Mouse (Mus musculus) limb, embryonic 12.5 days (tissue): Measurements from ENCODE around the gene Phkg1. TPM values are rescaled to one million over a fixed set of nuclear protein-coding genes. Genes with fewer than 3 reads are reported as not detected.
"Not testable (repeated sequence)": the region's sequence is repeated elsewhere in the genome, so short reads cannot be mapped to it uniquely, and the experiment has no call there.

Experiments
- ATAC-seq: fragments of 200-750 bp; cut with Nextera tagmentation; 2 replicates; pipeline ENCODE4 v1.8.0; 2017; ENCODE audit warnings: low read depth, moderate TSS enrichment; ENCODE audit not compliant: insufficient number of reproducible peaks, insufficient read depth, low FRiP score, low TSS enrichment
- H3K27ac ChIP-seq: fragments of 300-500 bp; sonication (generic); 2 replicates; pipeline ENCODE4 v1.5.1; 2016; ENCODE audit warnings: mild to moderate bottlenecking, moderate library complexity
- H3K27me3 ChIP-seq: fragments of 300-500 bp; sonication (generic); 2 replicates; pipeline ENCODE4 v1.6.1; 2016; ENCODE audit warnings: mild to moderate bottlenecking, moderate library complexity
- H3K36me3 ChIP-seq: fragments of 300-500 bp; sonication (generic); 2 replicates; pipeline ENCODE4 v1.6.1; 2016; ENCODE audit warnings: mild to moderate bottlenecking, moderate library complexity
- H3K4me1 ChIP-seq: fragments of 300-500 bp; sonication (generic); replicated peaks from 2 replicates; pipeline ENCODE4 v1.6.1; 2016
- H3K4me2 ChIP-seq: fragments of 300-500 bp; sonication (generic); 2 replicates; pipeline ENCODE4 v1.6.1; 2016; ENCODE audit warnings: mild to moderate bottlenecking, moderate library complexity
- H3K4me3 ChIP-seq: fragments of 300-500 bp; sonication (generic); replicated peaks from 2 replicates; pipeline ENCODE4 v1.5.1; 2016; ENCODE audit warnings: mild to moderate bottlenecking
- H3K9ac ChIP-seq: fragments of 300-500 bp; sonication (generic); replicated peaks from 2 replicates; pipeline ENCODE4 v1.6.1; 2016; ENCODE audit warnings: mild to moderate bottlenecking, moderate library complexity
- H3K9me3 ChIP-seq: fragments of 300-500 bp; sonication (generic); 2 replicates; pipeline ENCODE4 v1.6.1; 2016; ENCODE audit warnings: mild to moderate bottlenecking, moderate library complexity
- WGBS: fragments of 180-500 bp; shearing (Covaris S2); methylation state at CpG from one replicate; pipeline ENCODE4 v1.1.7; 2016; 5-methylcytosine and 5-hydroxymethylcytosine counted together
- polyA plus RNA-seq: library from polyadenylated mRNA; unstranded; fragments of >200 nt; fragmentation: Nextera tagmentation; extraction: Ambion mirVana; gene quantifications from 2 replicates; pipeline ENCODE4 v1.2.1, GENCODE M21; 2016

Phkg1 gene
- polyA plus RNA-seq, 1 experiment from 2014 or later, result 0.36 TPM

- H3K36me3 ChIP-seq, result peaks cover 4% of the 10 kb centered on the region; the same call in 1 of the 2 replicates
- H3K27ac ChIP-seq, result peak within 1 kb of the TSS; percentile 57; the same call in 1 of the 2 replicates
- under 1% methylated on average over 44 of the region's 44 CpGs for WGBS
- H3K27me3 ChIP-seq, result no peaks in the 10 kb centered on the region
- H3K4me1 ChIP-seq, result peaks cover 19% of the 10 kb centered on the region
- peak within 1 kb of the TSS; percentile 63 for H3K9ac ChIP-seq
- H3K4me3 ChIP-seq, result peak within 1 kb of the TSS; percentile 69
- H3K4me2 ChIP-seq, result peak within 1 kb of the TSS; percentile 84
- H3K9me3 ChIP-seq, result no peaks in the 10 kb centered on the region
- peak; percentile 96 for ATAC-seq
Observed at GRCm38 (mm10) chr5:129895198-129896088, 2.9 kb downstream of the Phkg1 start, which contains the start of gene Zbed5. Gene Zbed5 (plus strand): TSS chr5:129895723.

DNA sequence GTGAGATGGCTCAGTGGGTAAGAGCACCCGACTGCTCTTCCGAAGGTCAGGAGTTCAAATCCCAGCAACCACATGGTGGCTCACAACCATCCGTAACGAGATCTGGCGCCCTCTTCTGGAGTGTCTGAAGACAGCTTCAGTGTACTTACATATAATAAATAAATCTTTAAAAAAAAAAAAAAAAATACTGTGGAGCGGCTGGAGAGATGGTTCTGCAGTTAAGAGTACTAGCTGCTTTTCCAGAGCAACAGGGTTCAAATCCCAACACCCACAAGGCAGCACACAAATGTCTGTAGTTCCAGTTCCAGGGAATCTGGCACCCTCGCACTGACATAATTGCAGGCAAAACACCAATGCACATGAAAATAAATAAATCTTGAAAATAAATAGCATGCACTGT is 8.0 kb downstream of the Phkg1 start:
- ATAC-seq, H3K27ac ChIP-seq: not testable (repeated sequence)
- WGBS, result 74% methylated on average over 7 of the region's 7 CpGs

DNA sequence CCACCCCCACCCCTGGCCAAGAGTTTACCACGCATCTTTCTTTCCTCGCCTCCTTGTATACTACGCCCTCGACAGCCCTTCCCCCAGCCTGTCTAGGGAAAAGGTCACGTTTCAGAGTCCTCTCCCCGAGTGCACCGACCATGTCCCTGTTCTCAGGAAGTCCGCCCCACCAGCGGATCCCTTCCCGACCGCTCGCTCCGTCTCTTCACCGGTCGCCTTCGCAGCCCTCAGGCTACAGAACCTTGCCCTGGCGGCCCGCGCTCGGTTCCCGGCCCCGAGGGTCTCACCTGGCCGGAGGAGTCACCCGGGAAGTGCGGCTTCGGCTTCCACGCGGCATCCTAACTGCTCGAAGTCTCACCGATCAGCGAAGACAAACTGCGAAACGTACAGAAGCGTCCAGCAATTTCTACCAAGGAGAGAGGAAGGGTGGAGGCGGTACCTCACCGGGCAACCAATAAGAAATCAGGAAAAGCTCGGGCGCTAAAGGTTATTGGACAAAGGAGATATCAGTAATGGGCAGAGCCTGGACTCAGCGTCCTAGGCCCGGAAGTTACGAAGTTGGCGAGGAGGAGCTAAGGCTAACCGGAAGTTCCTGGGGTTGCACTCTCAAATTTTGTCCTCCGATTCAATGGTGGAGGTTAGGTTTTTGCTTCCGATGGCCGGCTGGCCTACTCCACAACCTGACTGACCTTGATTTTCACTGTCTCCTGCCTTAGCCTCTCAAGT is 11.3 kb downstream of the Phkg1 start, which contains the start of gene Chchd2:
TSS of gene Chchd2 (minus strand) at position 560 of the 726 bp plus-strand sequence.
- H3K4me3 ChIP-seq, result peak within 1 kb of the TSS; percentile 84
- ATAC-seq, result peak; percentile 99
- WGBS, result under 1% methylated on average over 46 of the region's 46 CpGs
- H3K27ac ChIP-seq, result peak within 1 kb of the TSS; percentile 95
- H3K4me1 ChIP-seq, result peaks cover 13% of the 10 kb centered on the region
- H3K36me3 ChIP-seq, result peaks cover 28% of the 10 kb centered on the region
- no peaks in the 10 kb centered on the region for H3K27me3 ChIP-seq
- peak within 1 kb of the TSS; percentile 89 for H3K4me2 ChIP-seq
- H3K9ac ChIP-seq, result peak within 1 kb of the TSS; percentile 92
- no peaks in the 10 kb centered on the region for H3K9me3 ChIP-seq

More for the DNA sequence above, 8.0 kb downstream of the Phkg1 start:
- not testable (repeated sequence) for H3K9ac ChIP-seq, H3K27me3 ChIP-seq, H3K36me3 ChIP-seq, H3K9me3 ChIP-seq, H3K4me2 ChIP-seq, H3K4me3 ChIP-seq
- H3K4me1 ChIP-seq, result peaks cover 21% of the 10 kb centered on the region

GRCm38 (mm10) chr5:129886271-129886670 is 12.1 kb downstream of the Phkg1 start:
- peak overlapping the region; percentile 92 for H3K9ac ChIP-seq
- H3K27ac ChIP-seq, result peak overlapping the region; percentile 95; the same call in 1 of the 2 replicates
- no peaks in the 10 kb centered on the region for H3K9me3 ChIP-seq
- WGBS, result 43% methylated on average over 10 of the region's 10 CpGs
- no peaks in the 10 kb centered on the region for H3K27me3 ChIP-seq
- peaks cover 13% of the 10 kb centered on the region for H3K4me1 ChIP-seq
- H3K4me2 ChIP-seq, result peak overlapping the region; percentile 89
- ATAC-seq, result no peak
- peaks cover 36% of the 10 kb centered on the region for H3K36me3 ChIP-seq
- peak overlapping the region; percentile 84 for H3K4me3 ChIP-seq

DNA sequence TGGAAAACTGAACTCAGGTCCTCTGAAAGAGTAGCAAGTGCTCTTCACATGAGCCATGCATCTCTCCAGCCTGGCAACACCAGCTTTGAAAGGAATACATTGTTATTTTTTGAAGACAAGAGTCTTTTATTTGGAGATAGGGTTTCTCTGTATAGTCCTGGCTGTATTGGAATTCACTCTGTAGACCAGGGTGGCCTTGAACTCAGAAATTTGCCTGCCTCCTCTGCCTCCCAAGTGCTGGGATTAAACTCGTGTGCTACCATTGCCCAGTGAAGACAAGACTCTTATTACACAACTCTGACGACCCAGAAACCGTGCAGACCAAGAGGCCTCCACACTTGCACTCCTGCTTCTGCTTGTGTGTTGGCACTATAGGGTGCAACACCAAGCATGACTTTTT is 18.5 kb downstream of the Phkg1 start:
- no peak overlapping the region for H3K9ac ChIP-seq
- H3K36me3 ChIP-seq, result peaks cover 42% of the 10 kb centered on the region
- no peaks in the 10 kb centered on the region for H3K9me3 ChIP-seq
- WGBS, result 77% methylated on average over 3 of the region's 3 CpGs
- no peak overlapping the region for H3K4me2 ChIP-seq
- no peaks in the 10 kb centered on the region for H3K27me3 ChIP-seq
- no peak overlapping the region for H3K4me3 ChIP-seq
- no peak overlapping the region for H3K27ac ChIP-seq
- no peak for ATAC-seq
- no peaks in the 10 kb centered on the region for H3K4me1 ChIP-seq

DNA sequence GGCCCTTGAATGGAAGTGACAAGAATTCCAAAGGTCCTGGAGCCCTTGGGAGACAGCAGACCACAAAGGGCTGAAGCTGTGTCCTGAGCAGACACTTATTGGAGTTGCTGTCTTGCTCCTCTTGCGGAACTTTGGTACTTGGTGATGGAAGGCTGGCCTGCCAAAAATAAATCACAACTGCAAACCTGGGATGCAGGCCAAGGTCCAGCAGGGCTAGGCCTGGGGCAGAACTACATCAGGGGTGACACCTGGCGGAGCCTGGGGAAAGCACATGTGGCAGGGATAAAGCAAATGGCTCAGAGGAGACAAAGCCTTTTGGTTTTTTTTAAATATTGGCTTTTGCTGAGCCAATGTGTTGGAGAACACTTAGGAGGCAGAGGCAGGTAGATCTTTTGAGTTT is 19.4 kb downstream of the Phkg1 start:
- Histone ChIP-seq H3K4me3 (no peak overlapping the region), H3K27me3 (no peaks in the 10 kb centered on the region), H3K9ac (no peak overlapping the region), H3K4me2 (no peak overlapping the region), H3K9me3 (no peaks in the 10 kb centered on the region), H3K36me3 (peaks cover 34% of the 10 kb centered on the region), H3K27ac (no peak overlapping the region), H3K4me1 (no peaks in the 10 kb centered on the region)
- WGBS, result 55% methylated on average over 2 of the region's 2 CpGs
- no peak for ATAC-seq

- 68% methylated on average over 9 of the region's 9 CpGs for WGBS
- H3K4me3 ChIP-seq, result no peak overlapping the region
- H3K4me1 ChIP-seq, result no peaks in the 10 kb centered on the region
- H3K9ac ChIP-seq, result no peak overlapping the region
- H3K27ac ChIP-seq, result no peak overlapping the region
- no peak for ATAC-seq
- no peaks in the 10 kb centered on the region for H3K9me3 ChIP-seq
- no peak overlapping the region for H3K4me2 ChIP-seq
- peaks cover 27% of the 10 kb centered on the region for H3K36me3 ChIP-seq
- no peaks in the 10 kb centered on the region for H3K27me3 ChIP-seq
Observed at GRCm38 (mm10) chr5:129877731-129878455, 20.5 kb downstream of the Phkg1 start.

DNA sequence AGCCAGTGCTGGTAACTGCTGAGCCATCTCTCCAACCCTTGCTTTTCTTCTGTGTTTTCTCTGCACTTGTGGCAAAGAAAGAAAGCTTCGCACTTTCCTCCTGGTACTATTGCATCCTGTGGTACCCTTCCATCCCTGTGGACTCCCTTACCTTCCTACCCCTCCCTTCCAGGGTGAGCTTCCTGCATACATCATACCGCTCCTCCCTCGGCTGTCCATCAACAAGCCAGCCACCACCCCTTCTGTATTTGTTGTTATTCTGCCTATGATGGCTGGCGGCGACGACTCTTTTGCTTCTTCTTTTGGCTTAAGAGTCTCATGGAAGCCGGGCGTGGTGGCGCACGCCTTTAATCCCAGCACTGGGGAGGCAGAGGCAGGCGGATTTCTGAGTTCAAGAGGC is 23.3 kb downstream of the Phkg1 start:
- whole genome bisulfite sequencing, result 79% methylated on average over 11 of the region's 11 CpGs
- no peak overlapping the region for H3K27ac ChIP-seq
- H3K9me3 ChIP-seq, result no peaks in the 10 kb centered on the region
- ATAC-seq, result no peak
- no peak overlapping the region for H3K4me2 ChIP-seq
- H3K27me3 ChIP-seq, result no peaks in the 10 kb centered on the region
- no peaks in the 10 kb centered on the region for H3K4me1 ChIP-seq
- no peak overlapping the region for H3K9ac ChIP-seq
- H3K4me3 ChIP-seq, result no peak overlapping the region
- peaks cover 2% of the 10 kb centered on the region for H3K36me3 ChIP-seq

GRCm38 (mm10) chr5:129873942-129874341 is 24.4 kb downstream of the Phkg1 start:
- no peaks in the 10 kb centered on the region for H3K36me3 ChIP-seq

DNA sequence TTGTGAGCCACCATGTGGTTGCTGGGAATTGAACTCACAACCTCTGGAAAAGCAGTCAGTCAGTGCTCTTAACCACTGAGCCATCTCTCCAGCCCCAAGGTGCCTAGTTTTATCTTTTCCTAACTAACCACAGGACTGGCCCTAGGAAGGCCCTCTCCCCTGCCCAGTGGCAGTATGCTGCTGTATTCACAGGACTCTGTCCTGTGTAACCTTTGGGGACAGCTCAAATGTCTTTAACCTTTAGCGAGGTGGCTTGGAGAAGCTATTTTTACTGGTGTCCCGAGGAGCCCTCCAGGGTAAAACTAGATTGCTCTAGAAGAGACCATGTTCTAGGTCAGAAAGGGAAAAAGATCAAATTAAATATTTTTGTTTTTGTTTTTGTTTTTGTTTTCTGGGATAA is 27.1 kb downstream of the Phkg1 start:
- Histone ChIP-seq H3K9ac (no peak overlapping the region), H3K4me3 (no peak overlapping the region), H3K27me3 (no peaks in the 10 kb centered on the region), H3K4me2 (no peak overlapping the region), H3K27ac (no peak overlapping the region), H3K9me3 (no peaks in the 10 kb centered on the region), H3K36me3 (no peaks in the 10 kb centered on the region), H3K4me1 (no peaks in the 10 kb centered on the region)
- ATAC-seq, result no peak
- 83% methylated on average over 2 of the region's 2 CpGs for WGBS

More at GRCm38 (mm10) chr5:129873942-129874341, 24.4 kb downstream of the Phkg1 start:
- Histone ChIP-seq H3K4me3 (no peak overlapping the region), H3K9me3 (no peaks in the 10 kb centered on the region), H3K4me2 (no peak overlapping the region), H3K27ac (no peak overlapping the region), H3K27me3 (no peaks in the 10 kb centered on the region), H3K9ac (no peak overlapping the region), H3K4me1 (no peaks in the 10 kb centered on the region)
- ATAC-seq, result no peak
- WGBS, result 85% methylated on average over 12 of the region's 12 CpGs
